ENCODE assay signal across 12 mouse cellular contexts in the genomic region with DNA sequence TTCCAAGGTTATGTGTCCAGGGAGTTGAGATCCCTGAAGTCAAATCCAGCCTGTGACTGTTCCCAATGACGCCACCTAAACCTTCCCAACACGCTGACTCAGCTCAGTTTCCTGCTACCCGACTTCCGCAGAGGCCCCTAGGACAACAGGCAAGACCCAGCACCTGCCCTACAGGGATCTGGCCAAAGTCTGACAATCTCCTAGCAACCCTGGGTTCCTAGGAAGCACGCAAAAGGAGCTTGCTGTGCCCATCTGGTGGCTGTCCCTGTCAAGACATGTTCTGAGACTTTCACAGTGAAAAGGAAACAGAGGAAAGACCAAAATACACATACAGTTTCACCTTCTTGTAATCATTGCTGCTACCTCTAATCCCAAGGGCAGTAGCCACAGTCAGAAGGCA. TPM values are rescaled to one million over a fixed set of nuclear protein-coding genes. Genes with fewer than 3 reads are reported as not detected.
DNase-seq lines count a peak whose midpoint lies in the region; ATAC-seq and TF ChIP-seq lines count a peak whose summit lies in the region.
"Had no signal": no experiment of that assay in that cellular context is flagged by ENCODE, and none has a peak within 500 bp of the region (broad histone marks: within the 10 kb centered on the region; RNA-seq: fewer than 3 reads in every experiment).

No protein-coding gene starts in this region.

- ATAC-seq in forebrain, postnatal 0 days, result peak; percentile 38; the same call in 1 of the 2 replicates
- no peak for ATAC-seq in kidney, embryonic 14.5 days (ENCODE audit: low FRiP score, low TSS enrichment)
- peak; percentile 95 for ATAC-seq in intestine, embryonic 15.5 days
- ATAC-seq in monocyte, adult 5-6 weeks (replicated peaks; ENCODE audit: insufficient number of reproducible peaks, low FRiP score, low TSS enrichment, poor library complexity, severe bottlenecking), result no peak

- no peaks in the 10 kb centered on the region for H3K9me3 ChIP-seq in forebrain, postnatal 0 days (ENCODE audit: low read length)
- H3K9me3 ChIP-seq in forebrain, embryonic 10.5 days, result no peaks in the 10 kb centered on the region
- no peaks in the 10 kb centered on the region for H3K9me3 ChIP-seq in kidney, embryonic 14.5 days (ENCODE audit: control insufficient read depth, low read length)
- H3K9me3 ChIP-seq in intestine, embryonic 15.5 days, result no peaks in the 10 kb centered on the region
- H3K9me3 ChIP-seq: embryonic facial prominence, embryonic 15.5 days had no signal

- H3K4me3 ChIP-seq in forebrain, postnatal 0 days (ENCODE audit: low read depth, low read length), result no peak overlapping the region
- H3K4me3 ChIP-seq in forebrain, embryonic 10.5 days, result no peak overlapping the region
- H3K4me3 ChIP-seq in kidney, embryonic 14.5 days (ENCODE audit: low read length), result no peak overlapping the region
- H3K4me3 ChIP-seq in C2C12 (ENCODE audit: insufficient read depth, poor library complexity, severe bottlenecking), result no peak overlapping the region
- H3K4me3 ChIP-seq in intestine, embryonic 15.5 days (replicated peaks), result no peak overlapping the region
- H3K4me3 ChIP-seq: embryonic facial prominence, embryonic 15.5 days had no signal

- H3ac ChIP-seq in C2C12 (ENCODE audit: control insufficient read depth, insufficient read length, low read depth), result no peak overlapping the region

- H3K27me3 ChIP-seq in forebrain, postnatal 0 days (ENCODE audit: insufficient read depth, low read length), result no peaks in the 10 kb centered on the region
- H3K27me3 ChIP-seq in forebrain, embryonic 10.5 days (ENCODE audit: poor library complexity, severe bottlenecking), result no peaks in the 10 kb centered on the region
- no peaks in the 10 kb centered on the region for H3K27me3 ChIP-seq in kidney, embryonic 14.5 days (ENCODE audit: control insufficient read depth, insufficient read depth, low read length)
- no peaks in the 10 kb centered on the region for H3K27me3 ChIP-seq in C2C12 (ENCODE audit: control insufficient read depth, insufficient read depth, insufficient read length)
- H3K27me3 ChIP-seq in intestine, embryonic 15.5 days (replicated peaks), result no peaks in the 10 kb centered on the region
- H3K27me3 ChIP-seq: embryonic facial prominence, embryonic 15.5 days had no signal

- no peaks in the 10 kb centered on the region for H3K79me3 ChIP-seq in C2C12 (ENCODE audit: low read depth)

- no peak overlapping the region for H3K4me2 ChIP-seq in forebrain, postnatal 0 days (ENCODE audit: low read depth)
- H3K4me2 ChIP-seq in kidney, embryonic 14.5 days (replicated peaks; ENCODE audit: low read depth, low read length), result no peak overlapping the region
- H3K4me2 ChIP-seq in intestine, embryonic 15.5 days (replicated peaks), result no peak overlapping the region
- H3K4me2 ChIP-seq: embryonic facial prominence, embryonic 15.5 days had no signal

- no peaks in the 10 kb centered on the region for H3K36me3 ChIP-seq in forebrain, postnatal 0 days (ENCODE audit: insufficient read depth)
- H3K36me3 ChIP-seq in forebrain, embryonic 10.5 days (replicated peaks), result no peaks in the 10 kb centered on the region
- no peaks in the 10 kb centered on the region for H3K36me3 ChIP-seq in kidney, embryonic 14.5 days (ENCODE audit: control insufficient read depth, insufficient read depth, low read length)
- H3K36me3 ChIP-seq in C2C12 (ENCODE audit: control insufficient read depth, insufficient read depth), result no peaks in the 10 kb centered on the region
- H3K36me3 ChIP-seq in intestine, embryonic 15.5 days, result no peaks in the 10 kb centered on the region
- H3K36me3 ChIP-seq: embryonic facial prominence, embryonic 15.5 days had no signal

- H3K79me2 ChIP-seq in C2C12 (ENCODE audit: control insufficient read depth, insufficient read depth), result no peaks in the 10 kb centered on the region

- intact Hi-C loops in gastrocnemius, postnatal 36 days (cut with DNase I), result no loop called here

- WGBS in forebrain, postnatal 0 days, result 65% methylated on average over 5 of the region's 5 CpGs
- 77% methylated on average over 5 of the region's 5 CpGs for WGBS in forebrain, embryonic 10.5 days
- 55% methylated on average over 5 of the region's 5 CpGs for WGBS in kidney, embryonic 14.5 days
- WGBS in intestine, embryonic 15.5 days, result 38% methylated on average over 5 of the region's 5 CpGs

- H3K27ac ChIP-seq in forebrain, postnatal 0 days (ENCODE audit: low read depth, low read length), result no peak overlapping the region
- no peak overlapping the region for H3K27ac ChIP-seq in forebrain, embryonic 10.5 days
- H3K27ac ChIP-seq in kidney, embryonic 14.5 days (ENCODE audit: low read depth, low read length), result no peak overlapping the region
- 0 out of 2 replicates have a peak overlapping the region, but pooled peaks have one; percentile 9 for H3K27ac ChIP-seq in intestine, embryonic 15.5 days
- H3K27ac ChIP-seq: embryonic facial prominence, embryonic 15.5 days; liver, embryonic 14.5 days had no signal

- H3K9ac ChIP-seq in forebrain, postnatal 0 days, result no peak overlapping the region
- H3K9ac ChIP-seq in kidney, embryonic 14.5 days (ENCODE audit: low read depth, low read length), result no peak overlapping the region
- H3K9ac ChIP-seq in intestine, embryonic 15.5 days, result no peak overlapping the region
- H3K9ac ChIP-seq: embryonic facial prominence, embryonic 15.5 days; liver, embryonic 14.5 days had no signal

- no peak for DNase-seq in forebrain, postnatal 0 days
- no peak for DNase-seq in forebrain, embryonic 10.5 days (ENCODE audit: extremely low spot score, low spot score)
- peak; percentile 38 for DNase-seq in kidney, postnatal 14 days
- DNase-seq in gastrocnemius, postnatal 36 days, result no peak
- DNase-seq: left cerebral cortex, postnatal 4 days; thymus, postnatal 14 days had no signal

- TF ChIP-seq CTCF in forebrain, postnatal 0 days (IDR thresholded peaks at IDR 0.05; ENCODE audit: low read depth), result no peak
- no peak for TF ChIP-seq CTCF in C2C12 (IDR thresholded peaks at IDR 0.05; ENCODE audit: control insufficient read depth, insufficient read depth, insufficient read length)

- H3K4me1 ChIP-seq in forebrain, postnatal 0 days (ENCODE audit: insufficient read depth), result 0 out of 2 replicates have a peak, but pooled peaks cover 4% of the 10 kb centered on the region
- H3K4me1 ChIP-seq in forebrain, embryonic 10.5 days, result peaks cover 4% of the 10 kb centered on the region; the same call in 1 of the 2 replicates
- no peaks in the 10 kb centered on the region for H3K4me1 ChIP-seq in kidney, embryonic 14.5 days (ENCODE audit: control insufficient read depth, insufficient read depth, low read length)
- 0 out of 2 replicates have a peak, but pooled peaks cover 3% of the 10 kb centered on the region for H3K4me1 ChIP-seq in intestine, embryonic 15.5 days (replicated peaks)

TF ChIP-seq in C2C12, 6 proteins besides CTCF, POLR2A, EP300 and RAD21:
- no peak for TF ChIP-seq USF1 (IDR thresholded peaks at IDR 0.05; ENCODE audit: low read depth)
- TF ChIP-seq MYOD1 (IDR thresholded peaks at IDR 0.05; ENCODE audit: control insufficient read depth, insufficient read length, low read depth), result peak; percentile 68

RNA-seq across cellular contexts. Expression of gene Fam178b, which starts 35.4 kb away (rescaled TPM):
- 0.23 TPM in 1 of 2 replicates, not detected in the other for total RNA-seq in forebrain, postnatal 0 days (2014; rRNA removed)
- not detected in 2 replicates for polyA plus RNA-seq in forebrain, postnatal 0 days (2015; fragmentation: Nextera tagmentation; extraction: Ambion mirVana)
- 0.42 and 0.79 TPM in 2 replicates for polyA plus RNA-seq in forebrain, embryonic 10.5 days (2016; fragmentation: Nextera tagmentation; extraction: Ambion mirVana)
- 1.2 and 1.3 TPM in 2 replicates for polyA plus RNA-seq in kidney, embryonic 14.5 days (2014; fragmentation: Nextera tagmentation; extraction: Ambion mirVana)
- polyA plus RNA-seq in C2C12 (2012; fragmentation: generic; extraction: Trizol), result 0.08 TPM
- polyA plus RNA-seq in intestine, embryonic 15.5 days (2015; fragmentation: Nextera tagmentation; extraction: Ambion mirVana), result 0.25 and 0.59 TPM in 2 replicates
- 1 to 10 TPM in 1 of 2 experiments, not detected in 1; 1.2 TPM for total RNA-seq in gastrocnemius, postnatal 36 days (2021)
- total RNA-seq in monocyte, adult 5-6 weeks (2017), result not detected in 3 replicates
- total RNA-seq: left cerebral cortex, postnatal 4 days had no signal

RNA-seq across cellular contexts. Expression of gene Cox5b, which starts 43.6 kb away (rescaled TPM):
- 302 and 470 TPM in 2 replicates for total RNA-seq in forebrain, postnatal 0 days (2014; rRNA removed)
- 761 and 882 TPM in 2 replicates for polyA plus RNA-seq in forebrain, postnatal 0 days (2015; fragmentation: Nextera tagmentation; extraction: Ambion mirVana)
- 496 and 519 TPM in 2 replicates for polyA plus RNA-seq in forebrain, embryonic 10.5 days (2016; fragmentation: Nextera tagmentation; extraction: Ambion mirVana)
- 659 and 772 TPM in 2 replicates for polyA plus RNA-seq in kidney, embryonic 14.5 days (2014; fragmentation: Nextera tagmentation; extraction: Ambion mirVana)
- 734 TPM for polyA plus RNA-seq in C2C12 (2012; fragmentation: generic; extraction: Trizol)
- polyA plus RNA-seq in intestine, embryonic 15.5 days (2015; fragmentation: Nextera tagmentation; extraction: Ambion mirVana), result 832 and 903 TPM in 2 replicates
- 1,000 to 10,000 TPM; 1,244 to 1,300 TPM for total RNA-seq in gastrocnemius, postnatal 36 days (2021)
- 276 to 385 TPM (median 284 TPM) in 3 replicates for total RNA-seq in monocyte, adult 5-6 weeks (2017)

Comparison
In these comparisons a context has a peak if more than half of its experiments do, and no peak if none do; other contexts are left out.
1. ATAC-seq: peak in forebrain, postnatal 0 days (single experiment) and intestine, embryonic 15.5 days (single experiment); none in kidney, embryonic 14.5 days (single experiment) and monocyte, adult 5-6 weeks (single experiment).